Mouse (Mus musculus) heart, postnatal 0 days (tissue): Measurements from ENCODE around the gene Plcl2.

Experiments used
- CTCF ChIP-seq: IDR thresholded peaks from 2 replicates; pipeline ENCODE4 v1.5.1; 2016; ENCODE audit warnings: antibody characterized with exemption, control low read depth, low read depth
- EP300 ChIP-seq: IDR thresholded peaks from 2 replicates; pipeline ENCODE4 v1.6.1; 2016; ENCODE audit warnings: antibody characterized with exemption, low read depth

GRCm38 (mm10) chr17:50471230-50471629 is 38.0 kb upstream of the Plcl2 start:
- no peak for TF ChIP-seq CTCF
- no peak for TF ChIP-seq EP300
